Mouse (Mus musculus) midbrain, embryonic 13.5 days (tissue): ENCODE results near the gene Sstr2. TPM values are rescaled to one million over a fixed set of nuclear protein-coding genes. Genes with fewer than 3 reads are reported as not detected.

ENCODE experiments used
- ATAC-seq: fragments of 200-750 bp; cut with Nextera tagmentation; 2 replicates; pipeline ENCODE4 v1.8.0; 2017; ENCODE audit warnings: mild to moderate bottlenecking, moderate TSS enrichment, moderate library complexity
- H3K27ac ChIP-seq: fragments of 300-500 bp; sonication (generic); 2 replicates; pipeline ENCODE4 v1.5.1; 2015; ENCODE audit warnings: inconsistent platforms, mild to moderate bottlenecking, moderate library complexity
- H3K27me3 ChIP-seq: fragments of 300-500 bp; sonication (generic); 2 replicates; pipeline ENCODE4 v1.6.1; 2015; ENCODE audit warnings: mild to moderate bottlenecking, inconsistent platforms
- H3K36me3 ChIP-seq: fragments of 300-500 bp; sonication (generic); 2 replicates; pipeline ENCODE4 v1.6.1; 2015; ENCODE audit warnings: mild to moderate bottlenecking, inconsistent platforms
- H3K4me1 ChIP-seq: fragments of 300-500 bp; sonication (generic); replicated peaks from 2 replicates; pipeline ENCODE4 v1.6.1; 2015; ENCODE audit warnings: inconsistent platforms
- H3K4me2 ChIP-seq: fragments of 300-500 bp; sonication (generic); replicated peaks from 2 replicates; pipeline ENCODE4 v1.6.1; 2015; ENCODE audit warnings: moderate library complexity, mild to moderate bottlenecking, inconsistent platforms
- H3K4me3 ChIP-seq: fragments of 300-500 bp; sonication (generic); replicated peaks from 2 replicates; pipeline ENCODE4 v1.5.1; 2015; ENCODE audit warnings: mild to moderate bottlenecking, inconsistent platforms
- H3K9ac ChIP-seq: fragments of 300-500 bp; sonication (generic); replicated peaks from 2 replicates; pipeline ENCODE4 v1.6.1; 2015; ENCODE audit warnings: mild to moderate bottlenecking, inconsistent platforms
- H3K9me3 ChIP-seq: fragments of 300-500 bp; sonication (generic); 2 replicates; pipeline ENCODE4 v1.6.1; 2016; ENCODE audit warnings: mild to moderate bottlenecking, inconsistent platforms
- WGBS: fragments of 180-500 bp; shearing (Covaris S2); methylation state at CpG from one replicate; pipeline ENCODE4 v1.1.7; 2015; 5-methylcytosine and 5-hydroxymethylcytosine counted together
- polyA plus RNA-seq: library from polyadenylated mRNA; unstranded; fragments of >200 nt; fragmentation: Nextera tagmentation; extraction: Ambion mirVana; gene quantifications from 2 replicates; pipeline ENCODE4 v1.2.1, GENCODE M21; 2015

Sstr2 gene
- 15.7 and 19.4 TPM in 2 replicates for polyA plus RNA-seq

GRCm38 (mm10) chr11:113618672-113619419, at the start of gene Sstr2:
Gene Sstr2 (plus strand): TSS chr11:113619342.
- 1% methylated on average over 54 of the region's 54 CpGs for WGBS
- H3K27ac ChIP-seq, result 0 out of 2 replicates have a peak within 1 kb of the TSS, but pooled peaks have one; percentile 30
- H3K4me1 ChIP-seq, result peaks cover 44% of the 10 kb centered on the region

GRCm38 (mm10) chr11:113571616-113572015, 47.5 kb upstream of the Sstr2 start:
- Histone ChIP-seq H3K36me3 (no peaks in the 10 kb centered on the region), H3K4me3 (no peak overlapping the region), H3K9me3 (no peaks in the 10 kb centered on the region), H3K4me2 (no peak overlapping the region), H3K27ac (no peak overlapping the region), H3K9ac (no peak overlapping the region), H3K4me1 (peaks cover 18% of the 10 kb centered on the region), H3K27me3 (no peaks in the 10 kb centered on the region)
- ATAC-seq, result no peak

More at GRCm38 (mm10) chr11:113618672-113619419, at the start of gene Sstr2:
- Histone ChIP-seq H3K9ac (peak within 1 kb of the TSS; percentile 76), H3K36me3 (no peaks in the 10 kb centered on the region), H3K9me3 (no peaks in the 10 kb centered on the region), H3K27me3 (peaks cover 54% of the 10 kb centered on the region), H3K4me2 (peak within 1 kb of the TSS; percentile 93), H3K4me3 (peak within 1 kb of the TSS; percentile 57)
- peak; percentile 84 for ATAC-seq

- peaks cover 18% of the 10 kb centered on the region for H3K4me1 ChIP-seq
- no peaks in the 10 kb centered on the region for H3K36me3 ChIP-seq
- 49% methylated on average over 6 of the region's 6 CpGs for WGBS
- H3K4me3 ChIP-seq, result no peak overlapping the region
- peak; percentile 62 for ATAC-seq
- peak overlapping the region; percentile 58 for H3K27ac ChIP-seq
- no peak overlapping the region for H3K9ac ChIP-seq
- no peaks in the 10 kb centered on the region for H3K9me3 ChIP-seq
- no peak overlapping the region for H3K4me2 ChIP-seq
- H3K27me3 ChIP-seq, result no peaks in the 10 kb centered on the region
Measured at GRCm38 (mm10) chr11:113572641-113573040, 46.5 kb upstream of the Sstr2 start.

GRCm38 (mm10) chr11:113577221-113577620, 41.9 kb upstream of the Sstr2 start:
- Histone ChIP-seq H3K4me3 (no peak overlapping the region), H3K4me1 (peaks cover 13% of the 10 kb centered on the region), H3K9ac (no peak overlapping the region), H3K4me2 (no peak overlapping the region), H3K27me3 (no peaks in the 10 kb centered on the region), H3K27ac (no peak overlapping the region), H3K36me3 (no peaks in the 10 kb centered on the region), H3K9me3 (no peaks in the 10 kb centered on the region)
- ATAC-seq, result no peak
- WGBS, result 80% methylated on average over 4 of the region's 4 CpGs

- Histone ChIP-seq H3K4me1 (peaks cover 22% of the 10 kb centered on the region), H3K27ac (peak overlapping the region; percentile 73), H3K4me2 (no peak overlapping the region), H3K27me3 (no peaks in the 10 kb centered on the region), H3K36me3 (no peaks in the 10 kb centered on the region), H3K9ac (no peak overlapping the region), H3K9me3 (no peaks in the 10 kb centered on the region), H3K4me3 (no peak overlapping the region)
- peak; percentile 75 for ATAC-seq
- WGBS, result 34% methylated on average over 11 of the region's 11 CpGs
Measured at GRCm38 (mm10) chr11:113583879-113584661, 35.1 kb upstream of the Sstr2 start.

GRCm38 (mm10) chr11:113586423-113586822, 32.7 kb upstream of the Sstr2 start:
- no peak overlapping the region for H3K27ac ChIP-seq
- no peak overlapping the region for H3K4me2 ChIP-seq
- H3K36me3 ChIP-seq, result no peaks in the 10 kb centered on the region
- H3K9me3 ChIP-seq, result no peaks in the 10 kb centered on the region
- 19% methylated on average over 6 of the region's 6 CpGs for WGBS
- peaks cover 22% of the 10 kb centered on the region for H3K4me1 ChIP-seq
- H3K9ac ChIP-seq, result no peak overlapping the region
- H3K27me3 ChIP-seq, result no peaks in the 10 kb centered on the region
- ATAC-seq, result no peak
- H3K4me3 ChIP-seq, result no peak overlapping the region

GRCm38 (mm10) chr11:113588936-113589335, 30.2 kb upstream of the Sstr2 start:
- Histone ChIP-seq H3K4me1 (peaks cover 13% of the 10 kb centered on the region), H3K27me3 (no peaks in the 10 kb centered on the region), H3K4me3 (no peak overlapping the region), H3K9me3 (no peaks in the 10 kb centered on the region), H3K36me3 (no peaks in the 10 kb centered on the region), H3K4me2 (no peak overlapping the region), H3K9ac (no peak overlapping the region), H3K27ac (no peak overlapping the region)
- ATAC-seq, result no peak
- WGBS, result 62% methylated on average over 3 of the region's 3 CpGs

- Histone ChIP-seq H3K4me2 (no peak overlapping the region), H3K4me3 (no peak overlapping the region), H3K4me1 (no peaks in the 10 kb centered on the region), H3K27me3 (no peaks in the 10 kb centered on the region), H3K27ac (no peak overlapping the region), H3K9ac (no peak overlapping the region), H3K9me3 (no peaks in the 10 kb centered on the region), H3K36me3 (no peaks in the 10 kb centered on the region)
- WGBS, result 86% methylated on average over 5 of the region's 5 CpGs
- no peak for ATAC-seq
Measured at GRCm38 (mm10) chr11:113595144-113595543, 24.0 kb upstream of the Sstr2 start.

- H3K27ac ChIP-seq, result no peak overlapping the region
- H3K4me1 ChIP-seq, result peaks cover 20% of the 10 kb centered on the region
- H3K36me3 ChIP-seq, result no peaks in the 10 kb centered on the region
- WGBS, result 86% methylated on average over 3 of the region's 3 CpGs
- H3K4me3 ChIP-seq, result no peak overlapping the region
- no peaks in the 10 kb centered on the region for H3K9me3 ChIP-seq
- no peak for ATAC-seq
- no peak overlapping the region for H3K4me2 ChIP-seq
- no peaks in the 10 kb centered on the region for H3K27me3 ChIP-seq
- H3K9ac ChIP-seq, result no peak overlapping the region
Measured at GRCm38 (mm10) chr11:113597632-113598031, 21.5 kb upstream of the Sstr2 start.

- Histone ChIP-seq H3K27me3 (no peaks in the 10 kb centered on the region), H3K36me3 (no peaks in the 10 kb centered on the region), H3K9ac (no peak overlapping the region), H3K4me2 (no peak overlapping the region), H3K9me3 (no peaks in the 10 kb centered on the region), H3K4me3 (no peak overlapping the region), H3K4me1 (peaks cover 29% of the 10 kb centered on the region), H3K27ac (peak overlapping the region; percentile 69)
- ATAC-seq, result peak; percentile 24; the same call in 1 of the 2 replicates
- WGBS, result 76% methylated on average over 18 of the region's 18 CpGs
Measured at GRCm38 (mm10) chr11:113600526-113601245, 18.5 kb upstream of the Sstr2 start.

- peaks cover 29% of the 10 kb centered on the region for H3K4me1 ChIP-seq
- ATAC-seq, result peak; percentile 89
- 0 out of 2 replicates have a peak overlapping the region, but pooled peaks have one; percentile 11 for H3K4me2 ChIP-seq
- no peaks in the 10 kb centered on the region for H3K36me3 ChIP-seq
- no peaks in the 10 kb centered on the region for H3K27me3 ChIP-seq
- no peak overlapping the region for H3K4me3 ChIP-seq
- peak overlapping the region; percentile 69 for H3K27ac ChIP-seq
- no peaks in the 10 kb centered on the region for H3K9me3 ChIP-seq
- H3K9ac ChIP-seq, result no peak overlapping the region
- WGBS, result 26% methylated on average over 12 of the region's 12 CpGs
Measured at GRCm38 (mm10) chr11:113601616-113602343, 17.4 kb upstream of the Sstr2 start.
